Mouse (Mus musculus) mouse trophoblast stem cell (cell line): ENCODE data around the gene Selenow.

Experiments used
- in situ Hi-C, 2 experiments: fragments of 300-500 bp; cut with MseI, MboI; formaldehyde crosslinking; loops; 2 replicates in 1 of 2; 3 replicates in 1 of 2; pipeline ENCODE4 v1.15.1; 2025

The Selenow gene

GRCm38 (mm10) chr7:15922220-15922773 lies at the start of gene Selenow:
Gene Selenow, minus strand, starts transcription at chr7:15922402.
- in situ Hi-C loops = no loop called here

GRCm38 (mm10) chr7:15969674-15970073 lies 47.5 kb upstream of the Selenow start:
- in situ Hi-C loops = no loop called here

- in situ Hi-C loops = no loop called here
Observed at GRCm38 (mm10) chr7:15968322-15968721, 46.1 kb upstream of the Selenow start.

- in situ Hi-C loops = no loop called here
Observed at GRCm38 (mm10) chr7:15967312-15967711, 45.1 kb upstream of the Selenow start, which contains the start of gene Ehd2. Gene Ehd2, minus strand, starts transcription at chr7:15967567.

GRCm38 (mm10) chr7:15966489-15966888 lies 44.3 kb upstream of the Selenow start:
- in situ Hi-C loops = no loop called here

- in situ Hi-C loops = no loop called here
Observed at GRCm38 (mm10) chr7:15963798-15964652, 41.8 kb upstream of the Selenow start.

GRCm38 (mm10) chr7:15962311-15963288 lies 40.4 kb upstream of the Selenow start:
- in situ Hi-C loops = no loop called here

GRCm38 (mm10) chr7:15961798-15962197 lies 39.6 kb upstream of the Selenow start:
- in situ Hi-C loops = no loop called here

- in situ Hi-C loops = no loop called here
Observed at GRCm38 (mm10) chr7:15961239-15961638, 39.0 kb upstream of the Selenow start.

GRCm38 (mm10) chr7:15960691-15961090 lies 38.5 kb upstream of the Selenow start:
- in situ Hi-C loops = no loop called here

GRCm38 (mm10) chr7:15956143-15956542 lies 33.9 kb upstream of the Selenow start:
- in situ Hi-C loops = no loop called here

GRCm38 (mm10) chr7:15955509-15955908 lies 33.3 kb upstream of the Selenow start:
- in situ Hi-C loops = no loop called here

- in situ Hi-C loops = no loop called here
Observed at GRCm38 (mm10) chr7:15954978-15955443, 32.8 kb upstream of the Selenow start.

- in situ Hi-C loops = no loop called here
Observed at GRCm38 (mm10) chr7:15954436-15954835, 32.2 kb upstream of the Selenow start.

- in situ Hi-C loops = no loop called here
Observed at GRCm38 (mm10) chr7:15953307-15954074, 31.3 kb upstream of the Selenow start.

- in situ Hi-C loops = no loop called here
Observed at GRCm38 (mm10) chr7:15952416-15952815, 30.2 kb upstream of the Selenow start.

GRCm38 (mm10) chr7:15950008-15950407 lies 27.8 kb upstream of the Selenow start:
- in situ Hi-C loops = no loop called here

GRCm38 (mm10) chr7:15949216-15949790 lies 27.1 kb upstream of the Selenow start:
- in situ Hi-C loops = no loop called here

- in situ Hi-C loops = no loop called here
Observed at GRCm38 (mm10) chr7:15948381-15948941, 26.3 kb upstream of the Selenow start.

- in situ Hi-C loops = no loop called here
Observed at GRCm38 (mm10) chr7:15947653-15948260, 25.6 kb upstream of the Selenow start.
